Mouse (Mus musculus) CH12.LX (cell line): ENCODE data around the gene Bicc1.

Source experiments
- CTCF ChIP-seq, 2 experiments: IDR thresholded peaks in 1 of 2; conservative IDR thresholded peaks in 1 of 2; 2 replicates each; pipeline ENCODE4 v1.5.1; 2011 to 2012; ENCODE audit warnings: low read depth in 2 of 2, low read length in 2 of 2, improper control_type of control experiment in 1 of 2, inconsistent platforms in 1 of 2, mild to moderate bottlenecking in 1 of 2, moderate library complexity in 1 of 2
- E2F4 ChIP-seq: IDR thresholded peaks from 2 replicates; pipeline ENCODE4 v1.6.1; 2011; ENCODE audit warnings: low read depth, low read length, improper control_type of control experiment; ENCODE audit not compliant: insufficient replicate concordance
- MEF2A ChIP-seq: IDR thresholded peaks from 2 replicates; pipeline ENCODE4 v1.6.1; 2014; ENCODE audit warnings: low read depth, mild to moderate bottlenecking, inconsistent platforms, low read length, improper control_type of control experiment, borderline replicate concordance
- POLR2A ChIP-seq: IDR thresholded peaks from 2 replicates; pipeline ENCODE4 v1.6.1; 2011; ENCODE audit warnings: low read depth, mild to moderate bottlenecking, improper control_type of control experiment, low read length
- POLR2AphosphoS2 ChIP-seq: IDR thresholded peaks from 2 replicates; pipeline ENCODE4 v1.6.1; 2011; ENCODE audit warnings: low read depth, low read length, improper control_type of control experiment
- RAD21 ChIP-seq: IDR thresholded peaks from 2 replicates; pipeline ENCODE4 v1.6.1; 2011; ENCODE audit warnings: low read depth, mild to moderate bottlenecking, low read length, improper control_type of control experiment, moderate library complexity
- TBP ChIP-seq: conservative IDR thresholded peaks from 2 replicates; pipeline ENCODE4 v1.6.1; 2011; ENCODE audit warnings: low read depth, low read length, improper control_type of control experiment

DNA sequence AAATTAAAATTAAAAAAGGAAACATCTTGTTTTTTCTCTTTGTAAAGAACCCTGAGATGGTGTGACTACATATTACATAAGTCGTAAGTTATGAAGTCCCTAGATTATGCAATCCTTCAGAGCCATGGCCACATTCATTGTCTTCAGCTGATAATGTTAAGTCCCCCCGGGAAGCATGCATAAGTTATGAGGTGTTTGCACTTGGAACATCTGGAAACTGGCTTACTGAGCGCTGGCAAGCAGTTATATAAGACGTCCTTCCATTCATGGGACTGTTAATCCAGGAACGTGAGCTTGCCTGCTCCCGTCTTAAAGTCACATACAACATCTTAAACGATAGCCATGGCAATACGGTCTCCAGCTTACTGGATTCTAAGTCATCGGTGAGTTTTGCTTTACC lies 151.5 kb downstream of the Bicc1 start:
- TF ChIP-seq TBP (no peak), CTCF (conservative IDR thresholded peaks at IDR 0.05 in 1 of 2, IDR thresholded peaks at IDR 0.05 in 1 of 2; ENCODE audit: low read depth in 2 of 2, low read length in 2 of 2) (no peak), POLR2AphosphoS2 (no peak), E2F4 (no peak), RAD21 (no peak), MEF2A (no peak), POLR2A (no peak)
